Mouse (Mus musculus) myocyte (in vitro differentiated cells): ENCODE data around the gene Tubgcp3. TPM values are rescaled to one million over a fixed set of nuclear protein-coding genes. Genes with fewer than 3 reads are reported as not detected.
"Not testable (repeated sequence)": the region's sequence is repeated elsewhere in the genome, so short reads cannot be mapped to it uniquely, and the experiment has no call there.

Experiments used
- H3K27me3 ChIP-seq: one replicate; pipeline ENCODE4 v1.6.1; 2011; ENCODE audit not compliant: control insufficient read depth, insufficient read depth, insufficient read length
- H3K36me3 ChIP-seq: one replicate; pipeline ENCODE4 v1.6.1; 2011; ENCODE audit not compliant: control insufficient read depth, insufficient read depth
- H3K4me2 ChIP-seq: one replicate; pipeline ENCODE4 v1.6.1; 2011; ENCODE audit warnings: low read depth, control low read depth
- H3K4me3 ChIP-seq: one replicate; pipeline ENCODE4 v1.5.1; 2011; ENCODE audit warnings: mild to moderate bottlenecking, control low read depth, moderate library complexity
- H3K79me2 ChIP-seq: one replicate; pipeline ENCODE4 v1.6.1; 2011; ENCODE audit not compliant: control insufficient read depth, insufficient read depth
- H3ac ChIP-seq: one replicate; pipeline ENCODE4 v1.6.1; 2011; ENCODE audit not compliant: control insufficient read depth, insufficient read length
- CEBPB ChIP-seq: IDR thresholded peaks from 2 replicates; pipeline ENCODE4 v1.6.1; 2011; ENCODE audit warnings: mild to moderate bottlenecking, moderate library complexity; ENCODE audit not compliant: poor library complexity, insufficient read depth, severe bottlenecking
- E2F4 ChIP-seq: IDR thresholded peaks from one replicate; pipeline ENCODE4 v1.6.1; 2011; ENCODE audit warnings: mild to moderate bottlenecking, control low read depth, moderate library complexity; ENCODE audit not compliant: insufficient read depth
- MAX ChIP-seq: IDR thresholded peaks from one replicate; pipeline ENCODE4 v1.6.1; 2011; ENCODE audit warnings: low read depth, mild to moderate bottlenecking, control low read depth
- MYOD1 ChIP-seq, 3 experiments: IDR thresholded peaks; one replicate each; pipeline ENCODE4 v1.6.1; 2011; ENCODE audit warnings: control low read depth in 2 of 3, low read depth in 2 of 3, mild to moderate bottlenecking in 2 of 3, moderate library complexity in 1 of 3; ENCODE audit not compliant: insufficient read length in 2 of 3, control insufficient read depth in 1 of 3
- MYOG ChIP-seq, 3 experiments: IDR thresholded peaks; one replicate each; pipeline ENCODE4 v1.6.1; 2011; ENCODE audit warnings: control low read depth in 2 of 3, low read depth in 2 of 3, mild to moderate bottlenecking in 2 of 3; ENCODE audit not compliant: insufficient read length in 2 of 3, control insufficient read depth in 1 of 3, insufficient read depth in 1 of 3
- POLR2A ChIP-seq: IDR thresholded peaks from one replicate; pipeline ENCODE4 v1.6.1; 2011; ENCODE audit warnings: low read depth, mild to moderate bottlenecking, control low read depth, moderate library complexity; ENCODE audit not compliant: insufficient read length
- POLR2AphosphoS2 ChIP-seq: IDR thresholded peaks from one replicate; pipeline ENCODE4 v1.6.1; 2011; ENCODE audit warnings: low read depth, control low read depth; ENCODE audit not compliant: insufficient read length
- REST ChIP-seq: IDR thresholded peaks from one replicate; pipeline ENCODE4 v1.6.1; 2011; ENCODE audit warnings: mild to moderate bottlenecking, control low read depth, moderate library complexity; ENCODE audit not compliant: insufficient read depth, insufficient read length
- SRF ChIP-seq: IDR thresholded peaks from one replicate; pipeline ENCODE4 v1.6.1; 2011; ENCODE audit warnings: low read depth; ENCODE audit not compliant: control insufficient read depth, insufficient read length
- TCF12 ChIP-seq: IDR thresholded peaks from one replicate; pipeline ENCODE4 v1.6.1; 2011; ENCODE audit warnings: mild to moderate bottlenecking, control low read depth; ENCODE audit not compliant: poor library complexity, insufficient read depth, severe bottlenecking
- TCF3 ChIP-seq: IDR thresholded peaks from one replicate; pipeline ENCODE4 v1.6.1; 2011; ENCODE audit warnings: low read depth, control low read depth; ENCODE audit not compliant: insufficient read length
- USF1 ChIP-seq: IDR thresholded peaks from one replicate; pipeline ENCODE4 v1.6.1; 2011; ENCODE audit warnings: low read depth, mild to moderate bottlenecking, control low read depth, moderate library complexity
- polyA plus RNA-seq: library from polyadenylated mRNA; unstranded; fragments of >200 nt; fragmentation: generic; extraction: Trizol; gene quantifications from one replicate; pipeline ENCODE4 v1.2.1, GENCODE M21; 2012; ENCODE audit warnings: missing spikeins

Gene Tubgcp3
- polyA plus RNA-seq, 1 experiment, result 14.0 TPM

DNA sequence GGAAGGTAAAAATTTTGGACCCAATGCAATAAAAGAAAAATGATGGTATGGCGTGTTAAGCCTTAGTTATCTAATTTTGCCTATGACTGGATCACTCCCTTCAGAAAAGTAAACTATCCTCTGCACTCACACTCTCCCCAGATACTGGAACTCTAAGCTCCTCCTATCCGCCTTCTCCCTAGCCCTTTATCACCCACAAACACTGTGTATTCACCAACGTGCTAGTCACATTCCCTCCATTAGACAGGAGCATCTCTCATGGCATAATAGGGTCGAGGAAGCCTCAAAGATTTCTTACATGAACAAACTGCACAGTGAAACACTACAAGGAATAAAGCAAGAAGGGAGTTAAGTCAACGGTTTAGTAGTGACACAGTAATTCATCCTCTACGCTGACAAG lies 1.1 kb downstream of the Tubgcp3 start:
- H3ac ChIP-seq, result peak overlapping the region; percentile 18
- H3K27me3 ChIP-seq, result peaks cover 9% of the 10 kb centered on the region
- H3K4me3 ChIP-seq, result peak overlapping the region; percentile 77
- peaks cover 51% of the 10 kb centered on the region for H3K79me2 ChIP-seq
- H3K36me3 ChIP-seq, result no peaks in the 10 kb centered on the region
- TF ChIP-seq REST (no peak), E2F4 (no peak), POLR2AphosphoS2 (no peak), MYOD1 (IDR thresholded peaks at IDR 0.05; ENCODE audit: control insufficient read depth in 1 of 3, insufficient read length in 2 of 3, low read depth in 2 of 3) (no peak), SRF (no peak), CEBPB (no peak), POLR2A (no peak), MAX (no peak), TCF3 (no peak), TCF12 (no peak), MYOG (IDR thresholded peaks at IDR 0.05; ENCODE audit: control insufficient read depth in 1 of 3, insufficient read depth in 1 of 3, insufficient read length in 2 of 3, low read depth in 2 of 3) (no peak), USF1 (no peak)
- peak overlapping the region; percentile 81 for H3K4me2 ChIP-seq

- peaks cover 70% of the 10 kb centered on the region for H3K79me2 ChIP-seq
- H3K4me3 ChIP-seq, result no peak overlapping the region
- H3K27me3 ChIP-seq, result no peaks in the 10 kb centered on the region
- H3ac ChIP-seq, result no peak overlapping the region
- TF ChIP-seq MYOD1 (IDR thresholded peaks at IDR 0.05; ENCODE audit: control insufficient read depth in 1 of 3, insufficient read length in 2 of 3, low read depth in 2 of 3) (no peak), POLR2A (no peak), E2F4 (no peak), POLR2AphosphoS2 (no peak), REST (no peak), SRF (no peak), MAX (no peak), USF1 (no peak), TCF12 (no peak), CEBPB (no peak), TCF3 (no peak), MYOG (IDR thresholded peaks at IDR 0.05; ENCODE audit: control insufficient read depth in 1 of 3, insufficient read depth in 1 of 3, insufficient read length in 2 of 3, low read depth in 2 of 3) (no peak)
- H3K36me3 ChIP-seq, result no peaks in the 10 kb centered on the region
- H3K4me2 ChIP-seq, result no peak overlapping the region
Measured at GRCm38 (mm10) chr8:12668832-12669231, 3.2 kb downstream of the Tubgcp3 start.

DNA sequence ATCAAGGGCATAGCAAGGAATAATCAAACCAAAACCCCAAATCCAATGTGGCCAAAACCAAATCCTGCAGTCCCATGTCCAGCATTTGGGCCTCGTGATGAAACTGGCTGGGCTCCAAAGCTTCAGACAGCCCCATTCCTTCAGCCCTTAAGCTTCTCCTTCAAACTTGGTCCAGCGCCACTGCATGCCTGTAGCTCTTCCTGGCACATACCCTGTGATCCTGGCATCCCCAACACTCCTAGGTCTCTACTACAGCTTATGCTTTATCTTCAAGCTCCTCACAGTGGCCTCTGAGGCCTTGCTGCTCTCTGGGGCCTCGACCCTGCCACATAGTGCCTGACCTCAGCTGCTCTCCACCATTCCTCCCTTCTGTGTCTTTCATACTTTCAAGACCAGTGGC lies 5.5 kb downstream of the Tubgcp3 start:
- H3K79me2 ChIP-seq, result peaks cover 71% of the 10 kb centered on the region
- H3K4me3 ChIP-seq, H3K4me2 ChIP-seq, H3K36me3 ChIP-seq, H3K27me3 ChIP-seq, H3ac ChIP-seq: not testable (repeated sequence)

DNA sequence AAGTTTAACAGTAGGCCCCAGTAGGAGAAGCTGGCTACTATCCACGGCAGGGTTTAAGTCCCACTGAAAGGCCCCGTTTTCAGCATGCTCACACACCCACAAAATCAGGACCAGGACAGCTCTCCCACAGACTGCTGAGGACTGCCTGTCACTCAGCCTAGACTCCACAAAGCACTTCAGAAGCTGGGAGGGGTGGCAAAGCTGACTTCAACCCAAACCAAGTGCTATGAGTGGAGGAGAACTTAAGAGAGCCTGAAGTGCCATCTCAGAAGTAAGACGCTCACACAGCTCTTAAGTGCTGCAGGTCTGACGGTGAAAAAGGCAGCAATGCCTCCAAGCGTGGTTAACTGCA lies 9.0 kb downstream of the Tubgcp3 start:
- Histone ChIP-seq H3K4me2 (no peak overlapping the region), H3K79me2 (peaks cover 36% of the 10 kb centered on the region), H3K36me3 (no peaks in the 10 kb centered on the region), H3K27me3 (no peaks in the 10 kb centered on the region), H3K4me3 (no peak overlapping the region), H3ac (no peak overlapping the region)
- no peak for TF ChIP-seq POLR2AphosphoS2
- TF ChIP-seq TCF3, result no peak
- no peak for TF ChIP-seq MAX
- TF ChIP-seq REST, result no peak
- no peak for TF ChIP-seq E2F4

GRCm38 (mm10) chr8:12662375-12663104 lies 9.5 kb downstream of the Tubgcp3 start:
- H3K79me2 ChIP-seq, result peaks cover 31% of the 10 kb centered on the region
- peaks cover 1% of the 10 kb centered on the region for H3K36me3 ChIP-seq
- TF ChIP-seq POLR2A, result no peak
- TF ChIP-seq E2F4, result no peak
- TF ChIP-seq TCF12, result no peak
- no peaks in the 10 kb centered on the region for H3K27me3 ChIP-seq
- no peak overlapping the region for H3ac ChIP-seq
- no peak overlapping the region for H3K4me3 ChIP-seq
- H3K4me2 ChIP-seq, result no peak overlapping the region

DNA sequence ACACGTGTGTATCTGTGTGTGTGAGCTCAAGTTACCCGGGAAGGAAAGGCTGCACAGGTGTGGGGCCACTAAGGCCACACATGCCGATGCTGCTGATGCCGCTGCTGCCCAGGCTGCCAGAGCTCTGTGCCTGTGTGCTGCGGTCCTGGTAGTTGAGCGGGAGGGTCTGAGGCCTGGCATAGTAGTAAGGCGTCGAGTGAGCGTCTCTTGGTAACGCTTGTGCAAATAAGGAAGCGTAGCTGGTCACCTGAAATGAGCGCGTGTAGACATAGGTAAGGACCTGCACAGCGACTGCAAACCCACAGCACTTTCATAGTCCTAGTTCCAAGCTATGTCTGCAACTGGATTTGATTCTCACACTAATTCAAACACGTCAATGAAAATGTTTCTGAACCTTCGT lies 14.6 kb downstream of the Tubgcp3 start:
- no peaks in the 10 kb centered on the region for H3K79me2 ChIP-seq
- H3K27me3 ChIP-seq, result no peaks in the 10 kb centered on the region
- H3ac ChIP-seq, result no peak overlapping the region
- TF ChIP-seq USF1 (no peak), TCF3 (no peak)
- H3K4me3 ChIP-seq, result no peak overlapping the region
- peaks cover 26% of the 10 kb centered on the region for H3K36me3 ChIP-seq
- no peak overlapping the region for H3K4me2 ChIP-seq
